Mouse (Mus musculus): ENCODE results near the gene Olfr1417. TPM values are rescaled to one million over a fixed set of nuclear protein-coding genes. Genes with fewer than 3 reads are reported as not detected.

The Olfr1417 gene
- total and polyA plus RNA-seq, 3 experiments: 0.05 TPM; not detected in 2

DNA sequence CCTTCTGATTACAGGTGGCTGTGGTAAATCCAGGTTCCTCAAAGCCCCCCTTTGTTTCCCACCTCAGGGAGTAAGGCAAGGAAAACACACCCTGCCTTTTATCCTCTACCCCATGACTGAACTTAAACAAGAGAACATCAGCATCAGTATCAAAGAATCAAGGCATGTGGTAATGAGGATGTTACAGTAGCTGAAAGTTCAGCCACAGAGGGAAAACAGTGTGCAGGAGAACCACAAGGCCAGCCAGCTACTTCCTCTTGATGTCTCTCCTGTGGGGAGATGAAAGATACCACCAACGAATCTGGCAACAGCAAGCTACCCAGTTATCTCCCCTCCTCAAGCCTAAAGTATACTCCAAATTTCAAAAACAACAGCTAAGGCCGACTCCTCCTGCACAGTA is 31.8 kb downstream of the Olfr1417 start:
- peak; percentile 60 for ATAC-seq (ENCODE audit: extremely low read depth, insufficient number of reproducible peaks, low FRiP score, poor library complexity, severe bottlenecking)
- Histone ChIP-seq H3K9me3 (replicated peaks) (no peaks in the 10 kb centered on the region), H3K4me3 (ENCODE audit: low read depth, low read length) (no peak overlapping the region), H3K27me3 (ENCODE audit: insufficient read depth, low read length) (peaks cover 16% of the 10 kb centered on the region), H3K4me1 (ENCODE audit: insufficient read depth, low read depth, low read length) (peaks cover 4% of the 10 kb centered on the region; the same call in 1 of the 2 replicates), H3K36me3 (replicated peaks) (no peaks in the 10 kb centered on the region)
- TF ChIP-seq GATA1 (IDR thresholded peaks at IDR 0.05; ENCODE audit: borderline replicate concordance, low read length) (no peak), GATA2 (IDR thresholded peaks at IDR 0.05; ENCODE audit: borderline replicate concordance, low read depth, low read length) (no peak), POLR2AphosphoS5 (IDR thresholded peaks at IDR 0.05; ENCODE audit: insufficient replicate concordance, low read depth, low read length) (no peak), TAL1 (conservative IDR thresholded peaks at IDR 0.05; ENCODE audit: low read depth, low read length) (no peak), CTCF (IDR thresholded peaks at IDR 0.05; ENCODE audit: low read depth, low read length) (no peak)
- no peak for DNase-seq (ENCODE audit: low spot score)

DNA sequence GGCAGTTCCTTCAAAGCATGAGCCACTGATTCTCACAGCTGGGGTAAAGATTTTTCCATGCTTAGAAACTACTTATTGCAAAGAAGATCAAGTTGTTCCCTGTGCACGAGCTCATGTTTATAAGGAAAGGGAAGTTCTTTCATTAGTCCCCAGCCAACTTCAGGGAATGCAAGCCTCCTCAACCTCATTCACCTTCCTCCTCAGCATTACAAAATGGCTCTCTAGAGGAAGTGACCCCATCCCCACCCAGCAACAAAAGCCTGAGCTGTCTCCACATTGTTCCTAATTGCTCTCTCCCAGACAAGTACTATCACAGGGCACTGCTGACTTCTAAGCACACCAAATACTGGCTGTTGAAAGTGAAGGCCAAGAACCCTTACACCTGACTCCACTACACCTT is 34.6 kb downstream of the Olfr1417 start:
- ATAC-seq (ENCODE audit: extremely low read depth, insufficient number of reproducible peaks, low FRiP score, poor library complexity, severe bottlenecking): no peak
- TF ChIP-seq CTCF (IDR thresholded peaks at IDR 0.05; ENCODE audit: low read depth, low read length) (no peak), POLR2AphosphoS5 (IDR thresholded peaks at IDR 0.05; ENCODE audit: insufficient replicate concordance, low read depth, low read length) (no peak), GATA2 (IDR thresholded peaks at IDR 0.05; ENCODE audit: borderline replicate concordance, low read depth, low read length) (no peak), GATA1 (IDR thresholded peaks at IDR 0.05; ENCODE audit: borderline replicate concordance, low read length) (no peak), TAL1 (conservative IDR thresholded peaks at IDR 0.05; ENCODE audit: low read depth, low read length) (no peak)
- Histone ChIP-seq H3K27me3 (ENCODE audit: insufficient read depth, low read length) (peaks cover 10% of the 10 kb centered on the region), H3K36me3 (replicated peaks) (no peaks in the 10 kb centered on the region), H3K9me3 (replicated peaks) (peaks cover 3% of the 10 kb centered on the region), H3K4me1 (ENCODE audit: insufficient read depth, low read depth, low read length) (peaks cover 4% of the 10 kb centered on the region; the same call in 1 of the 2 replicates), H3K4me3 (ENCODE audit: low read depth, low read length) (no peak overlapping the region)
- DNase-seq (ENCODE audit: low spot score): no peak

DNA sequence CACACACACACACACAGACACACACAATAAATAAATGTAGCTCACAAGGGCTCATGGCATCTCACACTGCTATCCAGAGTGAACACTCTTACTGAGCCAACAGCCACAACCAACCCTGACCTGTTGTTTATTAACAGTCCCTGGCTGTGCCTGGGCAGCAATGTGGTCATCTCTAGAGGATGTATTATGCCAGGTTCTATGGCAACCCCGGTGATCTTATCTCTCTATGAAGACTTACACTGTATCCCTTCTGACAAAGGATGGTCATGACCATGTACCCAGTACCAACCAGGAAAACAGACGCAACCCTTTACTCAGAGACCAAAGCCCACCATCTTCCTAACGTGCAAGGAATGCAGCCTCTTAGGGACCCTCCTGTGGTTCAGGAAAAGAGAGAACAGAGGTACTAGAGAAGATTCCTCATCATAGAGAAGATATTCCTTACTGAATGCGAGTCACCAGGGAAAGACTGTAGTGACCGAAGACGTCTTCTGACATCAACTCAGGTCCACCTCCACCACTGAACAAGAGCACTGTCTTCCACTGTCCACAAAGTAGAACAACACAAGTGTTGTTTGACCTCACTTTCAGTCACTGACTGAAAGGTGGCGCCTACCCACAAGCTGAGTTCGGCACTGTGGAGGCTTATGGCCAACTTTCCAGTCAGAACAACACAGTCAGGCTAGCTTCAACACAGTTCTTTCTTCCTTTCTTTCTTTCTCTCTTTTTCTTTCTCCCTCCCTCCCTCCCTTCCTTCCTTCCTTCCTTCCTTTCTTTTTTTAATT is 38.3 kb downstream of the Olfr1417 start:
- no peaks in the 10 kb centered on the region for H3K4me1 ChIP-seq (ENCODE audit: insufficient read depth, low read depth, low read length)
- no peak overlapping the region for H3K4me3 ChIP-seq (ENCODE audit: low read depth, low read length)
- no peaks in the 10 kb centered on the region for H3K36me3 ChIP-seq (replicated peaks)
- TF ChIP-seq GATA2 (IDR thresholded peaks at IDR 0.05; ENCODE audit: borderline replicate concordance, low read depth, low read length) (no peak), CTCF (IDR thresholded peaks at IDR 0.05; ENCODE audit: low read depth, low read length) (no peak), POLR2AphosphoS5 (IDR thresholded peaks at IDR 0.05; ENCODE audit: insufficient replicate concordance, low read depth, low read length) (no peak), TAL1 (conservative IDR thresholded peaks at IDR 0.05; ENCODE audit: low read depth, low read length) (no peak), GATA1 (IDR thresholded peaks at IDR 0.05; ENCODE audit: borderline replicate concordance, low read length) (no peak)
- no peak for DNase-seq (ENCODE audit: low spot score)
- H3K27me3 ChIP-seq (ENCODE audit: insufficient read depth, low read length): 0 out of 2 replicates have a peak, but pooled peaks cover 2% of the 10 kb centered on the region
- ATAC-seq (ENCODE audit: extremely low read depth, insufficient number of reproducible peaks, low FRiP score, poor library complexity, severe bottlenecking): no peak
- H3K9me3 ChIP-seq (replicated peaks): peaks cover 3% of the 10 kb centered on the region

DNA sequence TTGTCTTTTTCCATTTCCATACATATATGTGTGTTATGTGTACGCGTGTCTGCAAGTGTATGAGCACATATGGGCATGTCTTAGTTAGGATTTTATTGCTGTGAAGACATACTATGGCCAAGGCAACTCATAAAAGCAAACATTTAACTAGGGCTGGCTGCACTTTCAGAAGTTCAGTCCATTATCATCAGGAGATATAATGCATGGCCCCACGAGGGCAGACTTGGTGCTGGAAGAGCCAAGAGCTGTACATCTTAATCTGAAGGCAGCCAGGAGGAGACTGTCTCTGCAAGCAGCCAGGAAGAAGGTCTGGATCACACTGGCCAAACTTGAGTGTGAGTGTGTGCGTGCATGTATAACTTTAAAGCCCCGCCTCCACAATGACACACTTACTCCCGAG is 44.6 kb downstream of the Olfr1417 start:
- H3K36me3 ChIP-seq (replicated peaks): no peaks in the 10 kb centered on the region
- no peak for TF ChIP-seq GATA1 (IDR thresholded peaks at IDR 0.05; ENCODE audit: borderline replicate concordance, low read length)
- TF ChIP-seq CTCF (IDR thresholded peaks at IDR 0.05; ENCODE audit: low read depth, low read length): no peak
- TF ChIP-seq TAL1 (conservative IDR thresholded peaks at IDR 0.05; ENCODE audit: low read depth, low read length): no peak
- TF ChIP-seq POLR2AphosphoS5 (IDR thresholded peaks at IDR 0.05; ENCODE audit: insufficient replicate concordance, low read depth, low read length): no peak
- TF ChIP-seq GATA2 (IDR thresholded peaks at IDR 0.05; ENCODE audit: borderline replicate concordance, low read depth, low read length): no peak
- no peak overlapping the region for H3K4me3 ChIP-seq (ENCODE audit: low read depth, low read length)
- ATAC-seq (ENCODE audit: extremely low read depth, insufficient number of reproducible peaks, low FRiP score, poor library complexity, severe bottlenecking) (no peak), DNase-seq (ENCODE audit: low spot score) (no peak)
- H3K9me3 ChIP-seq (replicated peaks): no peaks in the 10 kb centered on the region
- peaks cover 14% of the 10 kb centered on the region for H3K27me3 ChIP-seq (ENCODE audit: insufficient read depth, low read length)
- 0 out of 2 replicates have a peak, but pooled peaks cover 4% of the 10 kb centered on the region for H3K4me1 ChIP-seq (ENCODE audit: insufficient read depth, low read depth, low read length)

DNA sequence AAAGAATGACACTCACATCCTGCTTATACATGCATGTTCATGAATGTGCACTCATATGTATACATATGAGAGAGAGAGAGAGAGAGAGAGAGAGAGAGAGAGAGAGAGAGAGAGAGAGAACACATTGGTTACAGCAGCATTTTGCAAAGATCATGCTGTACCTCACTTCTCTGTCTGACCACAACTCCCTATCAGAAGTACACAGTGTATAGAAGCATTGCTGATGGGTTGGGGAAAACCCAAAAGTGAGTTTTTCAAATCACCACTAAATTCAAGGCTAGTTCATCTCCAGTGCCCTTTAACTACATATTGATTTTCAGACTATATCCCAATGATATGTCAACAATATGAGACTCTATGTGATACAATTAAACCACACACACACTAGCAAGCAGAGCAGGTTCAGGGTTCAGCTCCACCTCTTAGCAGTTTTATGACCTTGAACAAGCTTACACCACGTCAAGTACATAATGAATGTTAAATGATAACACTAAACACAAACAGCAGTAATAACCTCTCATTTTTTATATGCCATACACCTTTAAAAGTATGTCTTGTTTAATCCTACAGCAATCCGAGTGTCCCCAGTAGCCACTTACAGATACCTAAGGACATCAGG is 45.2 kb downstream of the Olfr1417 start:
- ATAC-seq (ENCODE audit: extremely low read depth, insufficient number of reproducible peaks, low FRiP score, poor library complexity, severe bottlenecking) (no peak), DNase-seq (ENCODE audit: low spot score) (no peak)
- Histone ChIP-seq H3K4me3 (ENCODE audit: low read depth, low read length) (no peak overlapping the region), H3K9me3 (replicated peaks) (no peaks in the 10 kb centered on the region), H3K4me1 (ENCODE audit: insufficient read depth, low read depth, low read length) (0 out of 2 replicates have a peak, but pooled peaks cover 4% of the 10 kb centered on the region), H3K27me3 (ENCODE audit: insufficient read depth, low read length) (peaks cover 14% of the 10 kb centered on the region), H3K36me3 (replicated peaks) (no peaks in the 10 kb centered on the region)
- TF ChIP-seq GATA1 (IDR thresholded peaks at IDR 0.05; ENCODE audit: borderline replicate concordance, low read length) (no peak), CTCF (IDR thresholded peaks at IDR 0.05; ENCODE audit: low read depth, low read length) (no peak), POLR2AphosphoS5 (IDR thresholded peaks at IDR 0.05; ENCODE audit: insufficient replicate concordance, low read depth, low read length) (no peak), GATA2 (IDR thresholded peaks at IDR 0.05; ENCODE audit: borderline replicate concordance, low read depth, low read length) (no peak), TAL1 (conservative IDR thresholded peaks at IDR 0.05; ENCODE audit: low read depth, low read length) (no peak)

DNA sequence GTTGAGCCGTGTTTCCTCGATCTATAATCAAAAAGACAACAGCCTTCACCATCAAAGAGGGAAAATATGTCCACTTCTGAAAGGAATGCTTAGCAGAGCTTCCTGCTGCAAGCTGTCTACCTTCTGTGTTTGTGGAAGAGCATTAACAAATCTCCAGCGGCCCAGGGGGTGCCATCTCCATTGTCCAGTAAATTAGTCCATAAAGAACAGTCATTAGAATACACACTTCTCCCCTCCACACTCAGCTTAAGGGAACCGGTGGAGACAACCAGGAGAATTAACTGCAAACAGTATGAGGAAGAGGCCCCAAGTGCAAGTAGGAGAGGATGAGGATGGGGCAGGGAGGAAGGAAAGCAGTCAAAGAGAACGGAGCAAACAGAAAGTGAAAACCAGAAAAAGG is 47.2 kb downstream of the Olfr1417 start:
- peaks cover 13% of the 10 kb centered on the region for H3K27me3 ChIP-seq (ENCODE audit: insufficient read depth, low read length)
- H3K4me3 ChIP-seq (ENCODE audit: low read depth, low read length): no peak overlapping the region
- 0 out of 2 replicates have a peak, but pooled peaks cover 4% of the 10 kb centered on the region for H3K4me1 ChIP-seq (ENCODE audit: insufficient read depth, low read depth, low read length)
- no peaks in the 10 kb centered on the region for H3K36me3 ChIP-seq (replicated peaks)
- ATAC-seq (ENCODE audit: extremely low read depth, insufficient number of reproducible peaks, low FRiP score, poor library complexity, severe bottlenecking) (no peak), DNase-seq (ENCODE audit: low spot score) (no peak)
- no peaks in the 10 kb centered on the region for H3K9me3 ChIP-seq (replicated peaks)
- TF ChIP-seq CTCF (IDR thresholded peaks at IDR 0.05; ENCODE audit: low read depth, low read length) (no peak), TAL1 (conservative IDR thresholded peaks at IDR 0.05; ENCODE audit: low read depth, low read length) (no peak), GATA2 (IDR thresholded peaks at IDR 0.05; ENCODE audit: borderline replicate concordance, low read depth, low read length) (no peak), POLR2AphosphoS5 (IDR thresholded peaks at IDR 0.05; ENCODE audit: insufficient replicate concordance, low read depth, low read length) (no peak), GATA1 (IDR thresholded peaks at IDR 0.05; ENCODE audit: borderline replicate concordance, low read length) (no peak)

Data from G1E (cell line).